Mouse (Mus musculus): ENCODE data around the gene Armc3.
"Not testable (repeated sequence)": the region's sequence is repeated elsewhere in the genome, so short reads cannot be mapped to it uniquely, and the experiment has no call there.

The Armc3 gene

DNA sequence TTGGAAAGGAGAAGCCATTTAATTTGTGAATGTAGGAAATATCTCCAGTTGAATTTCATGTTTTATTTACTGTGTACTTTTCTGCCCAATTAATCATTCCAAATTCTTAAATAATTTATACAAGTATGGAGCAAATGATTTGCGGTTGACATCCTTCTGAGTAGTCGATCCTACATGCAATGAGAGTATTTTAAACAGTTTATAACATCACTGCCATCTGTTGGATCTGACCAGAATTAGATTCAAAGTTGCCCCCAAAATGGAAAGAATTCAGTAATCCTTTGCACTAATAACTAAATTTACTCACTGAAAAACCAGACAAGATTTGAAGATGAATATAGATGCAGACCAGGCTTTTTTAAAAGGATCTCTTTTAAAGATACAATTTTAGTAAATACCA, 75.5 kb downstream of the Armc3 start:
- DNase-seq (ENCODE audit: low spot score in 2 of 2): no peak

DNA sequence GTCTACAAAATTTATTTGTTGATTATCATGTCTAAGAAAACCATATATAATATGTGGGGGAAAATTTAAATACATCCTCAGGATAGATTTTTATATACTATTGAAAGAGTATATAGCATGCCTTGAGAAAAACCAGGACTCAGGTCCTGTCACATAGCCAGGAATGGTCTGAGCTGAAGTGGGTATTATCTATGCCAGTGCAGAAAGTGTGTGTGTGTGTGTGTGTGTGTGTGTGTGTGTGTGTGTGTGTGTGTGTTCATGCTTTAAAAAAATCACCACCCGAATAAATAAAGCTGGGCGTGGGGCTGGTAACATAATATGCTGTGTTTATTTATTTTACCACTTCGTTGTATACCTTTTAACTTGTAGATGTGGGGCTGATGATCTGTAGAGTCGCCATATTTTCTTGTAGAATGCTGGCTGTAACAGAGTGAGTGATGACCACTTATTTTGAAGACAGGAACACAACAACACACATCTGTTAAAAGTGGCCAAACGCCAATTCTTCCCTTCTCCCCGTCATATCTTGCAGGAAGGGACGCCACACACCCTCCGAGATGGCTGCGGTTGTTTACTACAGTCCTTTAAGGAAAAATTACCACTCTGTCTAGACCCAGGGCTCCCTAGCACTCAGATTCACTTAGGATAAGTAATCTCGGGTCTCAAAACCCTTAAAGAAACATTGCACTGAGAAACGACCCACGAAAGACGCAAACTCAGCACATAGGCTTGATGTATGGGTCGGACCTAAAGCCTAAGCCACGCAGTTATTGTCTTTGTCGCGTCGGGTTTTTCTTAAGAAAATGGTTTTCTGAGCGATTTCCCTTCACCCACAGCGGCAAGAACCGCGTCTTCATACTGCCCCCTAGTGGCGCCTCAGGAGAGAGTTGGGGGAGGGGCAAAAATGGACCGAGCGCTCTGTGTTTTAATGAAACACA, 76.8 kb downstream of the Armc3 start:
- DNase-seq (ENCODE audit: low spot score in 2 of 2): peak; percentile 72 to 91

GRCm38 (mm10) chr2:19280331-19280730, 81.2 kb downstream of the Armc3 start:
- DNase-seq (ENCODE audit: low spot score in 2 of 2): no peak

DNA sequence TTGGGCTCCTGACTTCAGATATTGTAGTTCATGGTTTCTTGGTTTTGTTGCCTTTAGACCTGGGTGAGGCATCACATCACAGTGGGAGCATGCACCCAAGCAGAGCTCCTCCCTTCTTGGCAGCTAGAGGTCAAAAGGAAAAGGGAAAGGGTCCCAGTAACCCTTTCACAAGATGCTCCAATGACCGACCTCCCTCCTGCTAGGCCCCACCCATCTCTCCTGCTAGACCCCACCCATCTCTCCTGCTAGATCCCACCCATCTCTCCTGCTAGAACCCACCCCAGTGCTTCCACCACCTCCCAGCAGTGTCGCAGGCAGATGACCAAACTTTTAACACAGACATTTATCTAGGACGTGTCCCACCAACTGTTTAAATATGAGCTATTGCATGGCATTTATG, 93.3 kb downstream of the Armc3 start:
- DNase-seq (ENCODE audit: low spot score in 2 of 2): no peak

DNA sequence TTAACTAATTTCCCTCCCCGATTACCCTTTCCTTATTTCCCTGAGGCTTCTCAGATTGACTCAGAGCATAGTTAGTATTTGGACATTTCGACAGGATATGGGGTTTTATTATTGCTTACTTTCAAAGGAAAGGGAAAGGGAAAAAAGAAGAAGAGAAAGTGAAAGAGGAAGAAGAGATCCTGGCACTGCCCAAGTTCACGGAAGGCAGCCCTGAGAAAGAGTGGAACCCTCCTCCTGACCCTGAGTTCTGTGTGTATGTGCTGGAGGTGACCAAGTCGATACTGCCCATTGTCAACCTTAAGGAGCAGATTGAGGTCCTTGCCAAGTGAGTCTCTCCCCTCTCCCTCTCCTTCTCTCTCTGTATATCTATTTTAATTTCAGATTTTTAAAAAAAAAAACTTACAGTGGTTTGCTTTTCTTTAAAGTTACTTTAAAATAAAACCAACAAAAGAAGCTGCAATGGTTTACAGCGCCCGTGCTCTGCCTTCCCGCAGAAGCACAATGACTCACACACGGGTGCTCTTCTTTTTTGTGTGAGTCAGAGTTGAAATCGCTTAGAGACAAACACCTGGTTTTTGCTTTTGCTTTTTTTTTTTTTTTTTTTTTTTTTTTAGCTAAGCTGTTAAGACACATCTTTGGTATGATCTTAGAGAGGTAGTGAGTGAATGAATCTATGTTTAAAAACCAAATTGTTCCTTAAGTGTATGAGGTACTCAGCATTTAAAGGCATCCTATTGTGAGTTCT, 101.4 kb downstream of the Armc3 start:
- DNase-seq (ENCODE audit: low spot score in 2 of 2): peak in 1 of 2 experiments; percentile 34

- DNase-seq (ENCODE audit: low spot score in 2 of 2): peak; percentile 64 to 74
These were observed 102.1 kb downstream of the Armc3 start for GRCm38 (mm10) chr2:19301251-19301650.

GRCm38 (mm10) chr2:19303087-19303486, 104.0 kb downstream of the Armc3 start:
- DNase-seq (ENCODE audit: low spot score in 2 of 2): not testable (repeated sequence)

- no peak for DNase-seq (ENCODE audit: low spot score in 2 of 2)
These were observed 111.4 kb downstream of the Armc3 start for GRCm38 (mm10) chr2:19310498-19310897.

GRCm38 (mm10) chr2:19316056-19316455, 117.0 kb downstream of the Armc3 start:
- peak in 1 of 2 experiments; percentile 15 for DNase-seq (ENCODE audit: low spot score in 2 of 2)

DNA sequence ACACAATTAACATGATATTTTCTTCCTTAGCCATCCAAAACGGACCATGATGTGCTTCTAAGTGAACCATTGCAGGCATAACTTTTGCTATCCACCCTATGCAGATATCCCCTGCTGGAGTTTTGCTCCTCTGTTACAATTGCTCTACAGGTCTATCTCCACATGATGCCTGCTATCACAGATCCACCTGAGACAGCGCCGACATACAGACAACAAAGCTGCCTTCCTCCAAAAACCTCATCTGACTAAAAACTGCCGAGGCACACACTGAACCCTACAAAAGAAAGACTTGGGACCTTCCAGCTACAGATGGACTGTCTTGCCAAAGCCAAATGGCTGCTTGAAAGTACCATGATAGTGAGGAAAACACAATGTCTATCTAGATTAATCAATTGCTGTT, 117.6 kb downstream of the Armc3 start:
- no peak for DNase-seq (ENCODE audit: low spot score in 2 of 2)

DNA sequence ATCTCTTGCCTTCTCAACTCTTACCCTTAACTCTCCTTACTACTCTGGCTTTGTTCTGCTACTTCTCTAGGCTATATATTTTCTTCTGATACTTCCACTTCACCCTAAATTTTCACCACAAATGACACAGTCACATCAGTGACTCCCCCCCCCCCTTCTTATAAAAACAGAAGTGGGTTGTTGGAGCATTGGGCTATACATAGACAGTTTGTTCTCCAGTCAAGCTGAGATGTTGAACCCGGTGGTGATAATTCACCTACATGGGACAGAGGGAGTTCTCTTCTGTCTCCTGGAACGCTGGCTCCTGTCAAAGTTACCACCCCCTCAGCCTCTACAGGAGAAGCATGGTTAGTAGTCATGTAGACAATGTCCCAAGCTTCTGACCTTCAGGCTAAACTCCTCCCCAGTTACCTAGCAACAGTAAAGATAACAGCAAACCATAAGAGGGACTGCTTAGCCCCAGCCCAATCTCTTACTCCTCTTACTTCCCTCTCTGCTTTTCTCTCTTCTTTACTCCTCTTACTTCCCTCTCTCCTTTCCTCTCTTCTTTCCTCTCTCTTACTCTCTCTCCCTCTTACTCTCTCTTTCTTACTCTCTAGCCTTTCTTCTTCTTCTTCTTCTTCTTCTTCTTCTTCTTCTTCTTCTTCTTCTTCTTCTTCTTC, 118.2 kb downstream of the Armc3 start:
- DNase-seq (ENCODE audit: low spot score in 2 of 2): not testable (repeated sequence)

DNA sequence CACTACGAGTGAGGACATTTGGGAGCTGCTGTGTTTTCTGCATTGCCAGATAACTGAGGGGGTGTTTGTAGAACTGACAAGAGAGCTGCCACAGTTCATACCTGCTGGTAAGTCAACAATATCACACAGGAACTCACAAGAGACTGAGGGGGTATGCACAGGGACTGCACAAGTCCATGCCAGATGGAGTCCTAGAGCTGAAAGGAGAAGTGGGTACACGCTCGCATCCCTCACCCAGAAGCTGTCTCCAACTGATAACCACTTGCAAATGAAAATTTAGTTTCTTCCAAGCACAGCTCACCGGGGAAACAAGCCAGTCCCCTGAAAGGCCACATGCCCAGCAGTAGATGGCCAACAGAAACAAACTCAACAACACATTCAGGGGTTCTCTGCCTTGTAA, 119.4 kb downstream of the Armc3 start:
- DNase-seq (ENCODE audit: low spot score in 2 of 2): no peak

- no peak for DNase-seq (ENCODE audit: low spot score in 2 of 2)
These were observed 120.2 kb downstream of the Armc3 start for GRCm38 (mm10) chr2:19319284-19319683.

DNA sequence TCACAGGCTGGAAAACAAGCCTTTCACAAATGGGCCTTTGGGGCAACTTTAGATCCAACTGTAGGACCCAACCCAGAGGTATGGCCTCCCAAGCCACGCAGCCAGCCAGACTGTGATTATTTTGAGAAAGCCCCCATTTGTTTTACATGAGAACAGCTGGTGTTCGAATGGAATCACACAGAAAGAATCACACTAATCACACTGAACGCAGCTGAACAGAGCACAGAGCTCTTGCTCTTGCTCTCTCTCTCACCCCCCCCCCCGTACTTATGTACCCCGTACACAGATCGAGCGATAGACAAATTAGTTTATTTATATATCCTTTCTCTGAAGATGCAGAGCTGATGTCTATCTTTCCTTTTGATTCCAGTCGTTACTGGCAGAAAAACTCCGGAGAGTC, 123.3 kb downstream of the Armc3 start:
- no peak for DNase-seq (ENCODE audit: low spot score in 2 of 2)

DNA sequence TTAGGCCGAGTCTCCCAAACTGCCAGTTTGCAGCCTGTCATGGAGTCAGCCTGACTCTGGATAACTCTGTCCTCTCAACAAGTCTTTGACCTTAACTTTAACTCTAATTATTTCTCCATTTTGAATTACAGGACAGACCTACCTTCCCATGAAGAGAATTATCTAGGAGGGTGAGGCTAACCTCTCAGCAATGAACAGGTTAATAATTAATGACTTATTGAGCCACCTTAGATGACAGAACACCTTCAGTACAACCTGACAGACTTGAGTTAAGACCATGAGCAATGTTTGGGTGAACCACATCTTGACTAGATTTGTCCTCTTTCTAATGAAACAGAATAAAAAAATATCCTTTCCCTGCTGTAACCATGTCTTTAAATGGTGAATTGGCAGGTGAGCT, 127.3 kb downstream of the Armc3 start:
- DNase-seq (ENCODE audit: low spot score in 2 of 2): no peak

- no peak for DNase-seq (ENCODE audit: low spot score in 2 of 2)
These were observed 128.7 kb downstream of the Armc3 start for GRCm38 (mm10) chr2:19327811-19328210.

- no peak for DNase-seq (ENCODE audit: low spot score in 2 of 2)
These were observed 145.0 kb downstream of the Armc3 start for GRCm38 (mm10) chr2:19343901-19344635.

GRCm38 (mm10) chr2:19344636-19345413, 145.7 kb downstream of the Armc3 start:
- peak; percentile 74 to 91 for DNase-seq (ENCODE audit: low spot score in 2 of 2)

DNA sequence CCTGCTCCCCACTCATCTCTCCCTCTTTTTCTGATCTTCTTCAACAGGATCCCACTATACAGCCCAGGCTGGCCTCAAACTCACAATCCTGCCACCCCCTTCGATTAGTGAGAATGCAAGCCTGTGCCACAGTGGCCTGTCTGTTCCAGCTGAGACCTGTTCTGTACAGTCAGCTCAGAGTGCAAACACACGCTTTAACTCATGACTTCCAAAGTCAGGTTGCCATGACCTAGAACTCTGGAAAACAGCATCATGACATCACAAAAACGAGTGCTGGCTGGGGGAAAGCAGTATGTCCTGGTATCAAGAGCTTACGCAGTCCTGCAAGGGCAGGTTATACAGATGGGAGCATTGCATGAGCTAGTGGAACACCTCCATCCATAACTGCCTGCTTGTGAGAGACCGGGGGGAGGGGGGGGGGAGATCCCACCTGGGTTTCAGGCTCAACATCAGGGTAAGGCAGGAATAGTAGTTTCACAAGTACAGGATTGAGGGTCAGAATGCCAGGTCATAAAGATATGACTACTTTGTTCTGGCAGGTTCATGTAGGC, 146.4 kb downstream of the Armc3 start:
- no peak for DNase-seq (ENCODE audit: low spot score in 2 of 2)

- no peak for DNase-seq (ENCODE audit: low spot score in 2 of 2)
These were observed 149.4 kb downstream of the Armc3 start for GRCm38 (mm10) chr2:19348454-19348853.

Data from thymus, postnatal 10 days (tissue).